Comparison of ENCODE assay signal across 9 mouse cellular contexts in the genomic region with DNA sequence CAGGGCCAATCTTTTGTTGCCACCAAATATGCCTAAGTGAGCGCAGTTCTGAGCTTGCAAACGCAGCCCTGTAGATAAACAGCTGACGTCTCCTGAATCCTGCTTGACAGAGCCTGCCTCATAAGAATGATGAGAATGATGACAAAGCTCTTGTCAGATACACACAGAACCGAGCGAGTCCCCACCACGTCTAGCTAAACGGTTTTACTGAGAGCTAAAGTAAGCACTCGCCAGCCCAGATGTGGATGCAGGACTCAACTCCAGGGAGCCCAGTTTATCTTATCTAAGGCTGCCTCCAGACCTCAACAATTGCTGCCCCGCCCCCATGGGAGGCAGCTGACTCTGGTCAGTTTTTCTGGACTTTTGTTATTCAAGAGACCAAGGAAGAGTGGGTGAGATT. TPM values are rescaled to one million over a fixed set of nuclear protein-coding genes. Genes with fewer than 3 reads are reported as not detected.
DNase-seq lines count a peak whose midpoint lies in the region; ATAC-seq and TF ChIP-seq lines count a peak whose summit lies in the region.
"Had no signal": no experiment of that assay in that cellular context is flagged by ENCODE, and none has a peak within 500 bp of the region (broad histone marks: within the 10 kb centered on the region; RNA-seq: fewer than 3 reads in every experiment).

No protein-coding gene starts in this region.

- TF ChIP-seq POLR2A in cerebellum, adult 2 months (IDR thresholded peaks at IDR 0.05; ENCODE audit: borderline replicate concordance, insufficient read depth, low read length) = no peak
- TF ChIP-seq POLR2A in olfactory bulb, adult 2 months (IDR thresholded peaks at IDR 0.05; ENCODE audit: insufficient read depth, low read depth, low read length) = no peak

- H3K27ac ChIP-seq in cerebellum, adult 2 months (ENCODE audit: insufficient read depth, low read length) = no peak overlapping the region
- no peak overlapping the region for H3K27ac ChIP-seq in lung, embryonic 15.5 days
- H3K27ac ChIP-seq in liver, embryonic 11.5 days (ENCODE audit: low read depth, low read length) = peak overlapping the region; percentile 81
- no peak overlapping the region for H3K27ac ChIP-seq in olfactory bulb, adult 2 months (ENCODE audit: insufficient read depth, low read depth, low read length)

- peak overlapping the region; percentile 90 for H3K4me2 ChIP-seq in lung, embryonic 15.5 days
- peak overlapping the region; percentile 85 for H3K4me2 ChIP-seq in liver, embryonic 11.5 days

- peaks cover 7% of the 10 kb centered on the region; the same call in 1 of the 2 replicates for H3K4me1 ChIP-seq in cerebellum, adult 2 months (ENCODE audit: control insufficient read depth, insufficient read depth, low read length)
- peaks cover 16% of the 10 kb centered on the region for H3K4me1 ChIP-seq in lung, embryonic 15.5 days
- peaks cover 35% of the 10 kb centered on the region for H3K4me1 ChIP-seq in liver, embryonic 11.5 days (replicated peaks; ENCODE audit: control insufficient read depth, insufficient read depth, low read length)
- peaks cover 16% of the 10 kb centered on the region for H3K4me1 ChIP-seq in olfactory bulb, adult 2 months (ENCODE audit: control insufficient read depth, insufficient read depth, low read length)

- TF ChIP-seq CTCF in cerebellum, adult 2 months (IDR thresholded peaks at IDR 0.05; ENCODE audit: borderline replicate concordance, insufficient read depth, low read depth, low read length) = no peak
- no peak for TF ChIP-seq CTCF in olfactory bulb, adult 2 months (IDR thresholded peaks at IDR 0.05; ENCODE audit: insufficient read depth, low read depth, low read length)

- peak; percentile 21 for DNase-seq in cerebellum, adult 9-11 months
- DNase-seq in cerebellum, adult 2 months = no peak
- DNase-seq in lung, postnatal 14 days = no peak
- peak; percentile 60 for DNase-seq in liver, embryonic 11.5 days (ENCODE audit: low spot score)
- no peak for DNase-seq in lung, postnatal 4 days
- DNase-seq: gastrocnemius, adult 2 months had no signal

- H3K27me3 ChIP-seq in cerebellum, adult 2 months (ENCODE audit: control insufficient read depth, insufficient read depth, low read length) = no peaks in the 10 kb centered on the region
- no peaks in the 10 kb centered on the region for H3K27me3 ChIP-seq in lung, embryonic 15.5 days
- H3K27me3 ChIP-seq in liver, embryonic 11.5 days (replicated peaks; ENCODE audit: control insufficient read depth, insufficient read depth, low read length) = 0 out of 2 replicates have a peak, but pooled peaks cover 4% of the 10 kb centered on the region

- H3K9me3 ChIP-seq in lung, embryonic 15.5 days = no peaks in the 10 kb centered on the region
- H3K9me3 ChIP-seq in liver, embryonic 11.5 days (ENCODE audit: control insufficient read depth, low read length) = no peaks in the 10 kb centered on the region

- 67% methylated on average over 9 of the region's 9 CpGs for WGBS in cerebellum, adult 2 months
- WGBS in lung, embryonic 15.5 days = 19% methylated on average over 9 of the region's 9 CpGs
- 5% methylated on average over 9 of the region's 9 CpGs for WGBS in liver, embryonic 11.5 days
- 62% methylated on average over 9 of the region's 9 CpGs for WGBS in olfactory bulb, adult 2 months

- H3K36me3 ChIP-seq in lung, embryonic 15.5 days = no peaks in the 10 kb centered on the region
- H3K36me3 ChIP-seq in liver, embryonic 11.5 days (ENCODE audit: control insufficient read depth, insufficient read depth, low read length) = peaks cover 3% of the 10 kb centered on the region; the same call in 1 of the 2 replicates

- no peak for ATAC-seq in lung, embryonic 15.5 days (ENCODE audit: borderline replicate concordance, extremely low read depth, low FRiP score, low TSS enrichment)
- ATAC-seq in liver, embryonic 11.5 days (replicated peaks; ENCODE audit: low FRiP score) = peak; percentile 44
- no peak for ATAC-seq in inflammation-experienced regulatory T-cells, adult 6 months

- no peak overlapping the region for H3K4me3 ChIP-seq in cerebellum, adult 2 months (replicated peaks; ENCODE audit: insufficient read depth, low read depth, low read length)
- no peak overlapping the region for H3K4me3 ChIP-seq in lung, embryonic 15.5 days
- peak overlapping the region; percentile 70 for H3K4me3 ChIP-seq in liver, embryonic 11.5 days (ENCODE audit: low read depth, low read length)
- H3K4me3 ChIP-seq in olfactory bulb, adult 2 months (ENCODE audit: insufficient read depth, low read depth, low read length) = 0 out of 2 replicates have a peak overlapping the region, but pooled peaks have one; percentile 1

- H3K9ac ChIP-seq in lung, embryonic 15.5 days = no peak overlapping the region
- peak overlapping the region; percentile 47 for H3K9ac ChIP-seq in liver, embryonic 11.5 days (ENCODE audit: low read depth, low read length)

RNA-seq across cellular contexts. Expression of a gene that starts 1.5 kb away (rescaled TPM):
- 27.9 and 28.2 TPM in 2 replicates for polyA plus RNA-seq in cerebellum, adult 2 months (2012; rRNA removed)
- 3.8 and 5.1 TPM in 2 replicates for polyA plus RNA-seq in lung, embryonic 15.5 days (2015; fragmentation: Nextera tagmentation; extraction: Ambion mirVana)
- 13.9 and 14.1 TPM in 2 replicates for polyA plus RNA-seq in liver, embryonic 11.5 days (2014; fragmentation: Nextera tagmentation; extraction: Ambion mirVana)
- not detected in 2 replicates for polyA plus RNA-seq in olfactory bulb, adult 2 months (2012; ENCODE audit: insufficient read depth, insufficient read length, low replicate concordance, missing spikeins)
- polyA plus RNA-seq in inflammation-experienced regulatory T-cells, adult 6 months (2017; shearing (Covaris generic)) = 10 to 100 TPM; 13.4 to 29.6 (median 21.5) TPM

RNA-seq across cellular contexts. Expression of a gene that starts 32.9 kb away (rescaled TPM):
- 254 and 260 TPM in 2 replicates for polyA plus RNA-seq in cerebellum, adult 2 months (2012; rRNA removed)
- polyA plus RNA-seq in lung, embryonic 15.5 days (2015; fragmentation: Nextera tagmentation; extraction: Ambion mirVana) = 487 and 547 TPM in 2 replicates
- 430 and 458 TPM in 2 replicates for polyA plus RNA-seq in liver, embryonic 11.5 days (2014; fragmentation: Nextera tagmentation; extraction: Ambion mirVana)
- polyA plus RNA-seq in olfactory bulb, adult 2 months (2012; ENCODE audit: insufficient read depth, insufficient read length, low replicate concordance, missing spikeins) = 1,212 TPM in 1 of 2 replicates, not detected in the other
- 100 to 1,000 TPM; 258 to 715 (median 487) TPM for polyA plus RNA-seq in inflammation-experienced regulatory T-cells, adult 6 months (2017; shearing (Covaris generic))

Comparison
In these comparisons a context has a peak if more than half of its experiments do, and no peak if none do; other contexts are left out.
1. DNase-seq: peak in cerebellum, adult 9-11 months (single experiment) and liver, embryonic 11.5 days (single experiment); none in cerebellum, adult 2 months (0 of 2), lung, postnatal 14 days (single experiment) and lung, postnatal 4 days (0 of 2).
2. H3K4me3 ChIP-seq: peak in liver, embryonic 11.5 days (single experiment) and olfactory bulb, adult 2 months (single experiment); none in cerebellum, adult 2 months (single experiment) and lung, embryonic 15.5 days (single experiment).